Mouse (Mus musculus): ENCODE data around the gene Mdm2.

- TF ChIP-seq CTCF (IDR thresholded peaks at IDR 0.05; ENCODE audit: low read depth, low read length) = no peak
- TF ChIP-seq POLR2A (IDR thresholded peaks at IDR 0.05; ENCODE audit: extremely low read depth, insufficient read depth, low read length) = no peak
Observed at GRCm38 (mm10) chr10:117683734-117684037, 26.9 kb downstream of the Mdm2 start.
